Mouse (Mus musculus): Measurements from ENCODE around the gene Hmgcl.

GRCm38 (mm10) chr4:135949475-135949874 is 3.2 kb downstream of the Hmgcl start:
- TF ChIP-seq CTCF (IDR thresholded peaks at IDR 0.05; ENCODE audit: control insufficient read depth, insufficient read depth, insufficient replicate concordance, low read depth, low read length), result no peak
- TF ChIP-seq POLR2A (IDR thresholded peaks at IDR 0.05; ENCODE audit: control insufficient read depth, low read depth, low read length), result no peak

Measured in testis, adult 2 months (tissue).